Mouse (Mus musculus) kidney, adult 8-10 months (tissue): ENCODE results near the gene Hmcn1.

Source experiments
- DNase-seq, 2 experiments: peaks; one replicate each; pipeline ENCODE4 v3.0.0; 2022

Gene Hmcn1

GRCm38 (mm10) chr1:150873231-150873630 is 120.0 kb downstream of the Hmcn1 start:
- peak; percentile 48 to 62 for DNase-seq

- DNase-seq = no peak
Observed at GRCm38 (mm10) chr1:150872105-150872504, 121.1 kb downstream of the Hmcn1 start.

GRCm38 (mm10) chr1:150869189-150869588 is 124.0 kb downstream of the Hmcn1 start:
- DNase-seq = no peak

- no peak for DNase-seq
Observed at GRCm38 (mm10) chr1:150866615-150867014, 126.6 kb downstream of the Hmcn1 start.

GRCm38 (mm10) chr1:150857779-150858178 is 135.5 kb downstream of the Hmcn1 start:
- no peak for DNase-seq

GRCm38 (mm10) chr1:150833448-150833847 is 159.8 kb downstream of the Hmcn1 start:
- no peak for DNase-seq

DNA sequence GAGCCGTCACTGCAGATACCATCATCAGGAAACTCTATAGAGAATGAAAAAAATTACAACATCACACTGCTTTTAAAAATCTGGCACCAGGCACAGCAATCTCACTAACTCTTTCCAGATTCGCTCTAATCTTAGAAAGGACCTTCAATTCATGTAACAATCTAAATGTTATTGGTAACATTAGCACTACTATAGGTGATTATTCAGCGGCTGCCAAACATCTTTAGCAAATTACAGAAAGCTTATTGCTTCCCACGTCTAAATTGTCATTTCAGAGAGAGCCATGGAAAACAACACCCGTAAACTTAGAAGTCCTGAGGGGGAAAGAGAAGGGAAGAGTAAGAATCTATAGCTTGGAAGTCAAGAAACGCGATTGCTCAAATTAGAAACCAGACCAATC is 163.4 kb downstream of the Hmcn1 start:
- no peak for DNase-seq

DNA sequence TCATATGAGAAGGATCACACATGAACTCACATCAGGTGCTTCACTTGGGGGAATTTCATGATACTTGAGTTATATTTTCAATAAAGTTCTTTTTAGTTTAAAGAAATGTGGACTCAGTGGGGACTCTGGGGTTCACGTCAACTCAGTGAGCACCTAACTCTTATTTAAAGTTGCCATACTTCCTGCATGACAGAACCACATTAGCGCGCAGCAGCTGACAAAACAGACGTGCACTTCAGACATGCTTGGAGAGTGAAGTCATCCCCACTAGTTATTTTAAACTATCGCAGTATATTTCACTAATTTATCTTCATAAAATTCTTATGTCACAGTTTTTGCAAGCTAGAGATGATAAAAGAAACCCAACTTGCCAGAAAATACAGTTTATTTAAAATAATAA is 166.1 kb downstream of the Hmcn1 start:
- DNase-seq = no peak

- DNase-seq = no peak
Observed at GRCm38 (mm10) chr1:150824334-150825005, 168.8 kb downstream of the Hmcn1 start.

GRCm38 (mm10) chr1:150816035-150816807 is 177.0 kb downstream of the Hmcn1 start:
- DNase-seq = no peak

DNA sequence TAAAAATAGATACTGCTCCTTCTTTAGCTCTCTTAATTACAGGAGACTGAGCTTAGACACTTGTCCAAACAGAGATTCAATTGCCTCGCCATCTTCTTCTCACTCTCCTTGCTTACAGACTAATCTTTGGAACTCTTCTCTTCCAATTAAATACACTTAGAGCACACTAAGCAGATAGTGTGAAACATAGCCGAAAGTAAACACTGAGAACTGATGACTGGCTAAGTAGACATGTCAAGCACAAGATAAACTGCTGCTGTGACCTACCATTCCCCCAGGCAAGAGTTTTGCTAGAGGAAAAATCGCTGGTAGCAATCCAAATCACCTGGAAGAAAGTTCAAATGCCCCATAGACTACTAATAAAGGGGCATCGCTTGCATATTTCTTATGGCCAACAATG is 178.3 kb downstream of the Hmcn1 start:
- DNase-seq = no peak

GRCm38 (mm10) chr1:150813381-150813780 is 179.9 kb downstream of the Hmcn1 start:
- DNase-seq = no peak

DNA sequence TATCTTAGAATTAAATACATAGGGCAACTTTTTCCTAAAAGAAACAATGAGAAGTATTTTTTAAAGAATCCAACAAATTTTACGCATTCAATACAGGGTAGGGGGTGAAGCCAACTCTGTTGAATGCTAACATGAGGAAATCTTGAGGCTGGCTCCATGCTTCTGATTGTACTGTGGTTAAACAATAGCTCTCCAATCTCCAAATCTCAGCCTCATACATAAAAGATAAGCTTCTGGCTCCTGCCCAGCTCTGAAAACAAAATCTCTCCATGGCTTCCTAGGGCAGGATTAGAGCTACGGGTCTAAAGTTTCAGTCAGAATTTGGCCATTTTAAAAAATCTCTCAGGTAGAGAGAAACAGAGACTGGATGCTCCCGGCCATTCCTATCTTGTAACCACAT is 186.4 kb downstream of the Hmcn1 start:
- no peak for DNase-seq

DNA sequence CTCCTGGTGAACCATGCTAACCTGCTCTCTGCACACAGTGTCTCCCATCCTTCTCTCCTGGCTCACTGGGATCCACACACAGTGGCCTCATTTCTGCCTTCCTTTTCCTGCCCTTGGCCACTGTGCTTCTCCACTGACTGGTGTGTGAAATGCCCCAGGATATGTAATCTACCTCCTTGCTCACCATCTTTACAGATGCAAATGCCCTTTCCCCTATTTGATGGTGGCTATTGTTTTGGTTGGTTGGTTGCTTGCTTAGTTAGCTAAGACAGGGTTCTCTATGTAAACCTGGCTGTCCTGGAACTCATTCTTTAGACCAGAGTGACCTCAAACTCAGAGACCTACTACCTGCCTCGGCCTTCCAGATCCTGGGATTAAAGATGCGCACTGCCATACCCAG is 187.8 kb downstream of the Hmcn1 start:
- DNase-seq = no peak

- no peak for DNase-seq
Observed at GRCm38 (mm10) chr1:150804235-150805099, 188.8 kb downstream of the Hmcn1 start.

DNA sequence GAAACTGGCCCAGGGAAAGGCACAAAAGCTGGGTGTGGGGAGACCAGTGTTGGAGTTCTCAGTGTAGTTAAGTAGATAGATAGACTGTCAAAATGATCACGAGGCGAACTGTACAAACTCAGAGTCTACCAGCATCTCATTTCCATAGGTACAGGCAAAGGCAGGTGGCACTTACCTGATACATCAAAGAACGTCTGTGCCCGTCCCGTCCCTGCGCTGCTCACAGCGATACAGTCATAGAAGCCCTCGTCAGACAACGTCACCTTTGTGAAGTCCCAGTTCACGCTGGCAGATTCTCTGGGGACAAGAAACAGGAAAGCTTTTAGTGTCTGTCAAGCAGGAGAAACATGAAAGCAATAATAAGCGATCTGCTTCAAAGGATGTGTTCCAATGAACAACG is 190.6 kb downstream of the Hmcn1 start:
- DNase-seq = no peak

DNA sequence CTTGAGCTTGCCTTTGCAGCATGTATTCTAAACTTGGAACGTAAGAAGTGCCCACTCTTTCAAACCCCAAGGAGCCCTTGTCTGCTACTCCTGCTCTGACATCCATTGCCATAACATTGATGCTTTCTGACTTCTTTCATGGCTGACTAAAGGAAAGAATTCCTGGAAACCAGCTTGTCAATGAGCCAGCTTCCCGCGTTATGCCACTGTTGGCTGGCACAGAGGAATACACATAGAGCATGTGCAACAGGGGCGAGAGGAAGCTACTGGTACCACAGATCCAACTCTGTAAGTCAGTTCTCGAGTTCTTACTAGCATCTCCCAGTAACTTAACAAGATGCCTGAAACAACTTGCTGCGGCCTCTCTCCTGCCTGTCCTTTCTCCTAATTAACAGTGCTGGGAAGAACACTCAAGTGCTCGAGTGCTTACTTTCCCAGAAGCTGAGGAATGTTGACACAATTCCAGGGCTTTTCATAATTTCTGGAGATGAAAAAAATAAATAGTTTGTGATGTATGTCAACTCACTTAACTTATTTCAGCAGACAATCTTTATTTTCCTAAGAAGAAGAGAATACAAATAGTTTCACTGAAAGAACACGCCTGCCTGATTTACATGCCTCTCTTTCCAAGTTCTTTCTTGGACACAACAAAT is 192.5 kb downstream of the Hmcn1 start:
- DNase-seq = no peak

GRCm38 (mm10) chr1:150798651-150799050 is 194.6 kb downstream of the Hmcn1 start:
- no peak for DNase-seq

- no peak for DNase-seq
Observed at GRCm38 (mm10) chr1:150786746-150787145, 206.5 kb downstream of the Hmcn1 start.

DNA sequence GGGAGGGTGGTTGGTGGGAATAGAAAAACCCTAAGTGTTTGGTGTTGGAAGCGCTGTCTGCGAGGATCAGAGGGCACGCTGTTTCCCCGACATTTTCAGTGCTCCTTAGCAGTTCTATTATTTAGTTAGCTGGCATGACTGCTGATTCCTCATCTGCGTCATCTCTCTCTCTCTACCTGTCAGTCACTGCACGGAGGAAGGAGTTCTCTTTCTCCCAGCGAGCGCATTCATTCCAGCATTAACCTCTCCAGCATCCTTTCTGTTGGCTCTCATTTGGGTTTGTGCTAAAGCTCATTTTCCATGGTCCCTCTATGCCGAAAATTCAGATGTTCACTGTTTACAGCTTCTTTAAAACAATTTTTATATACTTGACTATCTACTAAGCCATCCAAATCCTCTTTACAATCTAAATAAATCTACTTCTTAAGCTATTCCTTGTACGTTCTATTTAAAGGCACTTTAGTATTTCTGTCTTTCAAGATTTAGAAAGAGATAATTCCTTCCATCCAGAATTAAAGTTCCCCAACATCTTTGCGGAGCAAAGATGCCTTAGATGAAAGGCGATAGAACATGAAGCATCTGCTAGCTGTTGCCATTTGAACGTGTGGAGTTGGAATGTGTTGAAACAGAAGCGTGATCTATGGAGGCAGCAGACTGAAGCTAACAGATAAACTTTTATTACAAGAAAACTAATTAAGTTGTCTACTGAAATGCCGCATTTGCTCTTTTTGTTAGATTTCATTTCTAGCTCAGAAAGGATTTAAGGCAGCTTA is 210.0 kb downstream of the Hmcn1 start:
- DNase-seq = no peak

DNA sequence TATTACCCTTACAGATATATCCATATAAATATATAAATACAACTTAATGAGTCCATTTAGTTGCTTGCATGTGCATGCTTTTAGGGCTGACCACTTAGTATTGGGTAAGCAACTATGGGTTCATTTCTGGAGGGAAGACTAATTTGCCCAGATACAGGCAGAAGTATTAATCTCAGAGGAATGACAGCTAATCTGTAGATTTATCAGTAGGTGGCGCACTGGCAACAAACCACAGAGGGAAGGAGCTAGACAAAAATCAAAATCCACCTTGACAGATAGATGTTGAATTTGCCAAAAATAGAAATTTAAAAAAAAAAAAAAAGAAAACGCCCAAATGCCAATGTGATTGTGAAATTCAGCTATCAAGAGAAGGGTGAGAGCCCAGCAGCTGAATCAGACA is 213.3 kb downstream of the Hmcn1 start:
- no peak for DNase-seq

DNA sequence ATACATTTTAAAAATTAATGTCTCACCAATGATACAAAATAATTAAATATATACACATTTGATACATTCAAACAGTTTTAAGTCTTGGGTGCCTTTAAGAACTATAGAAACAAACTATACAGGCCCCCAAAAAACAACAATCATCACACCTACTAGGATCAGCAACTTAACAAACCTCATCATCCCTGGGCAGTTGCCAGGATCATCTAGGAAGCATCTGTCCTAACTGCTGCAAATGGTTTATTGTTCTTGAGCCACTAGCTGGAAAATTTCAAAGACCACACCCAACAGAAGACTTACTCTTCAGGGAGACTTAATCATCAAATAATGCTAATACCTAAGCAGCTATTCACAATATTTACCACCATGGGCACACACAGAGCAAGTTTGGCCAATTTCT is 216.5 kb downstream of the Hmcn1 start:
- DNase-seq = no peak
